Mouse (Mus musculus): ENCODE data around the gene Gpr26.

Gpr26 gene

GRCm38 (mm10) chr7:131966023-131966915 is at the start of gene Gpr26:
Gpr26 (plus strand) TSS chr7:131966460.
- DNase-seq (ENCODE audit: low spot score), result no peak

DNA sequence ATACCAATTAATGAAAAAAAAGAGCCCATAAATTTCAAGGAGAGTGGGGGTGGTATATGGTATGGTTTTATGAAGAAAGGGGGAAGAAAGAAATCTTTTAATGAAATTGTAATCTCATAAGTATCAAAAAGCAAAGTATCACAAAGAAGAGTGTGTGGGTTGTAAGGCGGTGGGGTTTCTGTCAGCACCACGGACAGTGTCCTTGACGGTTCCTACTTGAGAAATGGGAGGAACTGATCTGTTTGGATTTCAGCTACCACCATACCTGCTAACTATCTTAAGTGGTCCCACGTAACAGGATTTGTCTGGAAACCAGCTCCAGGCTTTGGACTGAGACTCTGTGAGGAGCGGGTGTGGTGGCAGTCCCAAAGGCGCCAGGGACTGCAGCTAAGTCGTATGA is 48.9 kb upstream of the Gpr26 start:
- no peak for DNase-seq (ENCODE audit: low spot score)

GRCm38 (mm10) chr7:131927288-131928050 is 38.8 kb upstream of the Gpr26 start:
- DNase-seq (ENCODE audit: low spot score), result no peak

DNA sequence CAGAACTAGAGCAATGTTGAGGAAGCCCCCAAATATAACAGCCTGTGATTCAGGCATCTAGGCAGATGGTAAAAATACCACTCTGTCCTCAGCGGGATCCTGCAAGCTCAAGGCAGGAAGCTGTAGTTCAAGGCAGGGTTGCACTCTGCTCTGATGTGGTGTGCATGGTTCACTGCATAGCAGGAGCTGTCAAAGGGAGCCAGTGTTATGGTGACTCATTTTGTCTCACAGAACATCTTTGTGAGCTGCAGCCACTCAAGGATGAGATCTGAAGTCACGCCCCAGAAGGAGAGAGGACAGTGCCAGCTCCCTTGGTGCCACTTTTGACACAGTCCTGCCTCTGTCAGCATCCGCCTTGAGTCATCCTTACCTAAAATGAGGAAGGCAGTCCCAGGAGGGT is 28.6 kb upstream of the Gpr26 start:
- no peak for DNase-seq (ENCODE audit: low spot score)

- no peak for DNase-seq (ENCODE audit: low spot score)
Observed at GRCm38 (mm10) chr7:131951131-131951530, 15.1 kb upstream of the Gpr26 start.

DNA sequence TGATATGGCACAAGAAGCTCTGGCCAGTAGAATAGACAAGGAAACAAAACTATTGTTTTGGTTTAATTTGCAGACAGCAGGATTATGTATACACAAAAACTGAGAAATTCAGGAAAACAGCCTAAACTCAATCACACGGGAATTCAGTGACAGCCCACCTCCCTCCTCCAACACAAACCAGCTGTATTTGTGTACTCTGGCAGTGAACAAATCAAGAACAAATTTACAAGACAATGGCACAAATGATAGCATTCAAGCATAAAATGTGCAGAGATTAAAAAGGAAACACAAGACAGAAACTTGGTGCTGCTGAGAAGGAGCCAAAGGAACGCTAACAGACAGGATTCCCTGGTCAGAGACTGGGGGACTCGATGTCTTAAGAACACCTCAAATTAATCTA is 12.9 kb upstream of the Gpr26 start:
- DNase-seq (ENCODE audit: low spot score), result no peak

GRCm38 (mm10) chr7:131958705-131959104 is 7.6 kb upstream of the Gpr26 start:
- DNase-seq (ENCODE audit: low spot score), result no peak

GRCm38 (mm10) chr7:131960551-131960950 is 5.7 kb upstream of the Gpr26 start:
- peak; percentile 41 for DNase-seq (ENCODE audit: low spot score)

DNA sequence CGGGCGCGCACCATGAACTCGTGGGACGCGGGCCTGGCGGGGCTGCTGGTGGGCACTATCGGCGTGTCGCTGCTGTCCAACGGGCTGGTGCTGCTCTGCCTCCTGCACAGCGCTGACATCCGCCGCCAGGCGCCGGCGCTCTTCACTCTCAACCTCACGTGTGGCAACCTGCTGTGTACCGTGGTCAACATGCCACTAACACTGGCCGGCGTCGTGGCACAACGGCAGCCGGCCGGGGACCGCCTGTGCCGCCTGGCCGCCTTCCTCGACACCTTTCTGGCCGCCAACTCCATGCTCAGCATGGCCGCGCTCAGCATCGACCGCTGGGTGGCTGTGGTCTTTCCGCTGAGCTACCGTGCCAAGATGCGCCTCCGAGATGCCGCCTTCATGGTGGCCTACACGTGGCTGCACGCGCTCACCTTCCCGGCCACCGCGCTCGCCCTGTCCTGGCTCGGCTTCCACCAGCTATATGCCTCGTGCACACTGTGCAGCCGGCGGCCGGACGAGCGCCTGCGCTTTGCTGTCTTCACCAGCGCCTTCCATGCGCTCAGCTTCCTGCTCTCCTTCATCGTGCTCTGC is 745 bp downstream of the Gpr26 start:
- no peak for DNase-seq (ENCODE audit: low spot score)

DNA sequence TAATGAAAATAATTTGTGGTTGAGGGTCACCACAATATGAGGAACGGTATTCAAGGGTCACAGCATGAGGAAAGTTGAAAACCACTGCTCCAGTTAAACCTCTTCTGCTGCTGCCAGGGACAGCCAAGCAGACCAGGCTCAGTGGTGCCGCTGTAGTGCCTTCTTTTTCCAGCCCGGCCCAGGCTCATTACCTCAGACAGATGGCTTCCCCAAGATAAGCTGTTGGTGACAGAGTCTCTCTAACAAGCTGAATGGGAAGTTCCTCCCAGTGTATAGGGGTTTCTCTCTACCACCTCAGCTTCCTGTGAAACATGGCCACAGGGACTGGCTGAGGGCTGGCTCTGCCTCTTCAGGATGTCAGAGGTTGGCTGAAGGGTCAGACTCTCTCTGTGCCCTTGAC is 4.0 kb downstream of the Gpr26 start:
- DNase-seq (ENCODE audit: low spot score), result no peak

GRCm38 (mm10) chr7:131975867-131976266 is 9.6 kb downstream of the Gpr26 start:
- DNase-seq (ENCODE audit: low spot score), result no peak

DNA sequence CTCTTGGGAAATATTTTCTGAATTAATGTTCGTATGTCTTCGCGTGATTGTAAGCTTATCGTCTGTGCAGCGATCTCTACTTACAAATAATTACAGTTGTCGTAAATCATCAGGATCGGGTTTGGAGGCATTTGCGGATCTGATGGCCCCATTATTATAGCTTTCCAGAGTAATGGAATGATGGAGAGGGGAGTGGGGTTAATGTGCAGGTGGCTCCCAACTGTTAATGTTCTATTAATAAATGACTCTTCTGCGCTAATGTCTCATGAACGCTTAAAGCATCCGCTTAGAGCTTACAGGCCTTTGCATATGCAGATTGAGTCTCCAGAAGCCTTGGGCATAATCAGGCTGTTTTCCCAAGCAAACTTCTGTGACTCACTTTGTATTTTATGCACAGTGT is 12.3 kb downstream of the Gpr26 start:
- DNase-seq (ENCODE audit: low spot score), result no peak

DNA sequence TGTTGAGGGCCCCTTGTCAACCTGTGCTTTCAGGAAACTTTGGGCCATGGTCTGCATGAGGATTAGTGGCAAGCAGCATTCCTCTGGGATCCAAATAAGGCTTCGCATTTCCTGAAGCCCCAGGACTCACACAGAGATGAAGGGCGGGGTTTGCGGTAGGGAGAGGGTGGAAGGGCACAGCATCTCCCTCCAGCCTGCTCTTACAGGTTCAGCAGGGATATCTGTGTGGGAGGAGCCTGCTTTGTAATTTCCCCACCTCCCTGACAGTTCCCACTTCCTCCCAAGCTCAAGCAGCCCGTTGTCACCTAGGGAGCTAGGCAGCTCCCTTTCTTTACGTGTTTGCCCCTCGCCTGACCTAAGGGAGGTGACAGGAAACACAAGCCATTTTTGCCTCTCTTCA is 22.8 kb downstream of the Gpr26 start:
- no peak for DNase-seq (ENCODE audit: low spot score)

- DNase-seq (ENCODE audit: low spot score), result no peak
Observed at GRCm38 (mm10) chr7:131992226-131992625, 26.0 kb downstream of the Gpr26 start.

GRCm38 (mm10) chr7:131992873-131993272 is 26.6 kb downstream of the Gpr26 start:
- DNase-seq (ENCODE audit: low spot score), result no peak

GRCm38 (mm10) chr7:132005996-132006696 is 39.9 kb downstream of the Gpr26 start:
- no peak for DNase-seq (ENCODE audit: low spot score)

DNA sequence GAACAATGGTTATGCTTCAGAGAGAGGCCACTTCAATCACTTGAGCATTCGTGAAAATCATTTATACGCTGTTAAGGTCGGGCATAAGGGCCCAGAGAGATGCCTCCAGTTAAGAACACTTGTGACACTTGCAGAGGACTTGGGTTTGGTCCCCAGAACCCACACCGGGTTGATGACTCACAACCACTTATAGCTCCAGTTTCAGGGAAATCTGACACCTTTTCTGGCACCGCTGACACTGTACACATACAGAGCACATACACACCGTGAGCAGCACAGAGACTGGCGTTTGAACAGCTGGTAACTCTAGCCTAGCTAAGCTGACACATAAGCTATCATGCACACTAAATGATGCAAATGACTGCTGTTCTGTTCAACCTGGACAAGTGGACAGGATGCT is 42.7 kb downstream of the Gpr26 start:
- DNase-seq (ENCODE audit: low spot score), result no peak

DNA sequence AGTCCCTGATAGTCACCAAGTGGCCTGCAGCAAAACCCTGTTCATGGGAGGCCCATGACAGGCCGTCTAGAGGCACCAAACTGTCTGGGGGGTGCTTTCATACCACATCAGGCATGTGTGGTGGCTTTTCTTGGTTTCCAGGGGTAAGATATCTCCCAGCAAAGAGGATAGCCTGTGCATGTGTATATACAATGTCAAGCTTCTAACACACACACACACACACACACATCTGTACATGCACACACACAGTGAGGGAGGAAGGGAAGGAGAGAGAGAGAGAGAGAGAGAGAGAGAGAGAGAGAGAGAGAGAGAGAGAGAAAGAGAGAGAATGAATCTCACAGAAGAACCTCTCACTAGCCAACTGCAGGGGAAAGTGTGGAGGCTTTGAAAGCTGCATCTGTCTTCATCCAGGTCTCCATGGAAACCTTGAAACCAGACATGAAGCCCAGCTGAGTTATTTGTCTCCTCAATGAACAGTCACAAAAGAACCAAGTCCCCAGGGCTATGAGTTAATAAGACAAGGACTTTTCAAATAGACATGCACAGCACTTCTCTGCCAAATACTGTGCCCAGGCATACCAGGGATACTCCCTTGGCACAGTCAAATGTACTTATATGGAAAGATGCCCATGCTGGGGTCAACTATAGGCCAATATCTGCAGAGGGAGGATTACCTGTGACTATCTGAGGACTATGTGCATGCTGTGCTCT is 46.9 kb downstream of the Gpr26 start:
- DNase-seq (ENCODE audit: low spot score), result no peak

- no peak for DNase-seq (ENCODE audit: low spot score)
Observed at GRCm38 (mm10) chr7:132013970-132014369, 47.7 kb downstream of the Gpr26 start.

GRCm38 (mm10) chr7:132015193-132015592 is 48.9 kb downstream of the Gpr26 start:
- no peak for DNase-seq (ENCODE audit: low spot score)

DNA sequence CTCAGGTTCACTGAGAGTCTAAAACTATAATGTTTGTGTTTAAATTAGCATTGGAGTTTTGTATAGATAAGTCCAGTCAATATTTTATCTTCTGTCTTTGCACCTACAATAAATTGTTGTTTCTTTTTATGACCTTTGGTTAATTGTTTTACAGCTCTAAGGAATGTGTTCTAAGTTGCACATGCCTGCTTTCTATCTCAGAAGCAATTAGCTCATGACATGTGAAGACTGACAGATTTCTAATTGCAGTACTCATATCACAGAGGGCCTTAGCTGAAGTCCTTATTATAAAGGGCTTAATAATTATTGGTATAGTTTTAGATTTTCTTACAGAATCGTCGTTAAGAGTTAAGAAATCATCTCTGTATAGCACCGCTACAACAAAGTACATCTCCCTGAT is 49.7 kb downstream of the Gpr26 start:
- no peak for DNase-seq (ENCODE audit: low spot score)

DNA sequence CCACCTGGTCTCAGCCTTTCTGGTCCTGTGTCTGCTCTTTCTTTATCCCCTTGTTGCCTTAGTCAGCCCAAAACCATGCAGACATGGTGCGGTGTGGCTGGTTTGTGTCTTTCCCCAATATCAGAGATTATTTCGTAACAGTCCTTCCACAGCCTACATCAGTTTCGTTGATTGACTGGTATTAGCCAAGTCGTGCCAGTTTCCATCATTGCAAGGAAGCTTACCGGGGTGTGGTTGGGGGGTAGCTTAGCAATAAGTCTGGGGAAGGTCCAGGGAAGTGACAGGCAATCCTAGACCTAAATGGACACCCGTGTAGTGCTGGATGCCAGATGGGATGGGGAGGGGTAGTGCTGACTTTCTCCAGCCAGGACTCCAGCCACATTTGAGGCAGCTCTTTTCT is 59.3 kb downstream of the Gpr26 start:
- no peak for DNase-seq (ENCODE audit: low spot score)
